Mouse (Mus musculus): ENCODE results near the gene Wdr11.

GRCm38 (mm10) chr7:129654923-129655322 lies 63.3 kb downstream of the Wdr11 start:
- no peak for TF ChIP-seq CTCF (IDR thresholded peaks at IDR 0.05; ENCODE audit: low read depth, low read length)
- TF ChIP-seq POLR2A (IDR thresholded peaks at IDR 0.05; ENCODE audit: borderline replicate concordance, low read depth, low read length), result no peak
